Mouse (Mus musculus) adrenal gland (tissue): ENCODE results near the gene 1520401A03Rik.

Experiments
- intact Hi-C: fragments of 180-260 bp; cut with DNase I; formaldehyde crosslinking; loops from one replicate; pipeline ENCODE4 v1.15.1; 2025

1520401A03Rik gene

GRCm38 (mm10) chr17:23744076-23744475 is 21.5 kb upstream of the 1520401A03Rik start:
- intact Hi-C loops = no loop called here

DNA sequence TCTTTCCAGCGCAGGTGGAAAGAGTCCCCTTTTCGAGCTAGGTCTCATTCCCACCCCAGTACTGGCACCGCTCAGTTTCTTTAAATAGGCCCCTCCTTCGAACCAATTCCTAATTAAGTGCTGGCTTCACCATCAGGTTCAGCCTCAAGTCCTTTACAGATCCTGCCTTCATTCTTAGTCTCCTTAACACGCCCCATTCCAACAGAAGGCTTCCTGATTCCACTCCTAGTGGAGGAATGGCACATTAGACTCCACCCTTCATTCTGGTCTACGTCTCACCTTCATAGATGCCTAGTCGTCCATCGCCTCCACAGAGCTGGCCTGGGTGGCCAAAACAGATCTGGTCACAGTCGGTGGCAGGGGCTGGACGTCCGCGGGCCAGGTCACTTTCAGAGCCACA is 20.4 kb upstream of the 1520401A03Rik start:
- intact Hi-C loops = no loop called here

DNA sequence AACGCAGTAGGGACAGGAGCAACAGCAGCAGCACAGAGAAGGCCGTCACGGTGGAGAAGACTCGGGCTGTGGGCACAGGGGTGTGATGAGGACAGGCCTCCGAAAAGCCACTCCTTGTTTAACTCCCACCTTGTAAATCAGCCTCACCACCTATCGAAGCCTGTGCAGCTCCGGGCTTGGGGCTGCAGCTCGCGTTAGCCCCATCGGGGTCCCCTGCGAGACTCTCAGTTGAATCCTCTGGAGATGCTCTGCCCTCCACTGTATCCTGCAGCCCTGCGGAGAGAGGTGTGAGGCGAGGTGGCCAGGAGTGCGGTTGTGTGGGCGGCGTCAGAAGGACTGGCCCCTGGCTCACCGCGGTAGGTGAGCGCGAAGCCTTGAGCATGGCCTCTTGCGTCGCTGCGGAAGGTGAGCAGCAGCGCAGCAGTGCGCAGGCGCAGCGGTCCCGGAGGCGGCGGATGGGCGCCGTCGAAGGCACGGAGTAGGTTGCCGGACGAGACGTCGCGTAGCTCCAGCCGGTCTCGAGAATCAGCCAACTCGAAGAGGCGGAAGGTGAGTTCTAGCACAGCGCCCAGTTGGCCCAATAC is 19.7 kb upstream of the 1520401A03Rik start:
- intact Hi-C loops = no loop called here

DNA sequence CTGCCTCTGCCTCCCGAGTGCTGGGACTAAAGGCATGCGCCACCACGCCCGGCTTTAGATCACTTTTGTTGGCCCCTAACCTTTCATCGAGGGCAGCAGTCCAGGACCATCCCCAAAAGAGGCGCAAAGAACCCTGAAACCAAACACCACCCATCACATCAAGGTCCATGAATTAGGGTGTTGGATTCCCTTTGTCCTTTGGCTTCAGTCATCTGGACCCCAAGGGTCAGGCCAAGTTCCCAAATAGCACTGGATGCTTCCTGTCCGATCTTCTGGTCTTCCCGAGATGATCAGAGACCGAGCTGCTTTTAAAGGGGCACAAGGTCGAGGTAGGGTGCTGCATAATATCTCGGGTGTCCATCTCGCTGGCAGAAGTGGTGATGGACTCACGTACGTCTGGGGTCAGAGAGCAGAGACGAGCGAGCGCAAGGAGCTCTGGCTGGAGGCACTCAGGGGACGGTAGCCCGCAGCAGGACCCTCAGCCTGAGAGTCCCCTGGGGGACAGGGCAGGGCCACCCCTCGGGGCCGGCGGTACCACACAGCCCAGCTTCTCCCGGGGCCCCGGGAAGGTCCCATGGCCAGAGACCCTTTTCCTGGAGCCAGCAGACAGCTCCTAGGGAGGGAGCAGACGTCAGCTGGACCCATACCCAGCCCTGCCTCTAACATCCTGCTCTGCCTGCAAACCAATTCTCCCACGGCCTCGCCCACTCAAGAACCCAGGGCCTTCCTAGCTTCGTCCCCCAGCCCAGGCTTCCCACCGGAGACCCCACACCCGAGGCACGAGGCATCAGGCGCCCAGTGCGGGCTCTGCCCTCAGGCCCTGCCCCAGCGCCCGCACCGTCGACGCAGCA is 19.0 kb upstream of the 1520401A03Rik start:
- intact Hi-C loops = no loop called here

- intact Hi-C loops = no loop called here
These were observed 18.0 kb upstream of the 1520401A03Rik start, which contains the start of gene Paqr4 for GRCm38 (mm10) chr17:23740598-23741021. Gene Paqr4 (minus strand): TSS chr17:23740867.

- intact Hi-C loops = no loop called here
These were observed 17.6 kb upstream of the 1520401A03Rik start for GRCm38 (mm10) chr17:23740136-23740584.

GRCm38 (mm10) chr17:23739202-23740135 is 16.9 kb upstream of the 1520401A03Rik start:
- intact Hi-C loops = no loop called here

GRCm38 (mm10) chr17:23738836-23739201 is 16.2 kb upstream of the 1520401A03Rik start:
- intact Hi-C loops = no loop called here

GRCm38 (mm10) chr17:23737493-23738445 is 15.2 kb upstream of the 1520401A03Rik start:
- intact Hi-C loops = no loop called here

GRCm38 (mm10) chr17:23734341-23734740 is 11.8 kb upstream of the 1520401A03Rik start:
- intact Hi-C loops = no loop called here

- intact Hi-C loops = no loop called here
These were observed 7.9 kb upstream of the 1520401A03Rik start for GRCm38 (mm10) chr17:23730441-23730840.

- intact Hi-C loops = no loop called here
These were observed 4.2 kb upstream of the 1520401A03Rik start for GRCm38 (mm10) chr17:23726758-23727142.

GRCm38 (mm10) chr17:23725999-23726757 is 3.6 kb upstream of the 1520401A03Rik start, which contains the start of gene Pkmyt1:
Gene Pkmyt1 (plus strand): TSS chr17:23726336.
- intact Hi-C loops = no loop called here

DNA sequence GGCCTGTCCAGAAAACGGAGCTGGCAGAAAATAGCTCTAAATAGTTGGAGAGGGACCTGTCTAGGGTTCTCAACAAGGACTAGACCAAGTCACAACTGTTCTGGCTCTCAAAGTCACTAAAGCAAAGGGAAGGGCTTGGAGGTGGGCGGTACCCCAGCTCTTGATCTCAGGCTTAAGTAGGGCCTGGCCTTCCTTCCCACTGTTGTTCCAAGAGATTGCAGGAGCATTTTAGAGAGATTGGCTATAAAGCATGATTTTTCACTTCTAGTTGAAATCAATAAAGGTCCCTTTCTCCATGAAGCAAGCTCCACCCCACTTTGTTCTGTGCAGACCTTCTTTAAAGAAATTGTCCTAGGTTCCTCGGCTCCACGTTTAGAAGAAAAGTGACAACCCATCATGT is 2.9 kb upstream of the 1520401A03Rik start:
- intact Hi-C loops = no loop called here

- intact Hi-C loops = no loop called here
These were observed 697 bp downstream of the 1520401A03Rik start for GRCm38 (mm10) chr17:23721886-23722285.

DNA sequence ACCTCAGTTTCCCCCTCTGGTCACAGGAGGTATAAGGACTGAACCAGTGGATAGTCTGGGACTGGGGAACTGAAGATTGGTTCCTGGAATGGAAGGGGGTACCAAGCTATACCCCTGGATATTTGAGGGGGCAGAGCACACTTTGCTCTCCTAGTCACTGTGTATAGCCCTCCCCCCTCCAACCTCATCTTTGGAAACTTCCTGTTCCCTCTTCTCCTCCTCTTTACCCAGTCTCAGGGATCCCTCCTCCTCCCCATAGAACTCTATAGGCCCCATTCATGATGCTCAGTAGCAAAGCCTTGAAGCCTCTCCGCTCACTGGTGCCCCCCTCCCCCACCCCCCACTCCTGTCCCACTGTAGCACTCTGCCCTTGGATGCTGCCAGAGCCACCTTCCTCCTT is 3.1 kb downstream of the 1520401A03Rik start:
- intact Hi-C loops = no loop called here

GRCm38 (mm10) chr17:23717003-23717402 is 5.6 kb downstream of the 1520401A03Rik start:
- intact Hi-C loops = no loop called here

GRCm38 (mm10) chr17:23706212-23706611 is 16.4 kb downstream of the 1520401A03Rik start:
- intact Hi-C loops = no loop called here

DNA sequence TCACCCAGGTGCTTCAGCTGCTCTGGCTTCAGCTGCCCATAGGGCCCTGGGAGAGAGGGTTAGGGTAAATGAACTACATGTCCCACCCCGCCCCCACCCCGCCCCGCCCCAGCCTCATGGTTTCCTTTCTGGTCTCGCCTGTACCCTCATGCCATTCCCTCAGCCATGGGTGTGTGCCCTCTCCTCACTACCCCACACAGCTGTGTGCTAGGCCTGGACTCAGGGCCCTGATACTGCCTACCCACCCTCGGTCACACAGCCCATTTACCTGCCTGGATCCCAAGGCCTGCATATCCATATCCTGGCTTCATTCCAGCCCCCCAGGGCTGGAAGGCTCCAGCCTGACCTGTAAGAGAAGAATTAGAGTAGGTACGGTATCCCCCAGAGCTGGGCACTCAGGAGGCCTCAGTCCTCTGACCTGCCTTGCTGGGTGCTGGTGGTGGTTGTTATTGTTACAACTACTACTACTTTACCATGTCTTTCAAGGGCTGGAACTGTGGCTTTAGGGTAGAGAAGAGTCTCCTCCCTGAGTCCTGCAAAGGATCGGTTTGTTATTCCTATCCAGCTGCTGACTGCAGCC is 17.0 kb downstream of the 1520401A03Rik start:
- intact Hi-C loops = loop anchor here (2.0 kb wide), 1 partner anchor 133 kb away; no protein-coding TSS in a partner anchor
